Mouse (Mus musculus) brown adipose tissue, adult 24 weeks (tissue): ENCODE measurements around the gene Gm29776. TPM values are rescaled to one million over a fixed set of nuclear protein-coding genes. Genes with fewer than 3 reads are reported as not detected.

ENCODE experiments used
- H3K27ac ChIP-seq: fragments of 200-500 bp; replicated peaks from 2 replicates; pipeline ENCODE4 v1.5.1; 2012; ENCODE audit warnings: low read depth, mild to moderate bottlenecking, low read length
- H3K4me1 ChIP-seq: fragments of 200-500 bp; 2 replicates; pipeline ENCODE4 v1.6.1; 2012; ENCODE audit warnings: low read length, mixed read lengths; ENCODE audit not compliant: control insufficient read depth, insufficient read depth, insufficient read length
- H3K4me3 ChIP-seq: fragments of 200-500 bp; 2 replicates; pipeline ENCODE4 v1.5.1; 2012; ENCODE audit warnings: low read depth, mild to moderate bottlenecking, low read length, moderate library complexity; ENCODE audit not compliant: insufficient read depth
- polyA plus RNA-seq: library from polyadenylated mRNA; stranded (reverse); fragments of >200 nt; gene quantifications from 2 replicates; pipeline ENCODE4 v1.2.4, GENCODE M21; 2012; ENCODE audit not compliant: missing spikeins, insufficient read depth, insufficient read length

Gm29776 gene
- polyA plus RNA-seq, 1 experiment: not detected

- Histone ChIP-seq H3K27ac (no peak overlapping the region), H3K4me3 (no peak overlapping the region), H3K4me1 (no peaks in the 10 kb centered on the region)
Observed at GRCm38 (mm10) chr14:54650621-54651454, 47.8 kb downstream of the Gm29776 start.

- H3K27ac ChIP-seq: no peak overlapping the region
- no peak overlapping the region for H3K4me3 ChIP-seq
- no peaks in the 10 kb centered on the region for H3K4me1 ChIP-seq
Observed at GRCm38 (mm10) chr14:54647900-54648299, 50.7 kb downstream of the Gm29776 start.

- Histone ChIP-seq H3K4me1 (no peaks in the 10 kb centered on the region), H3K27ac (no peak overlapping the region), H3K4me3 (no peak overlapping the region)
Observed at GRCm38 (mm10) chr14:54646898-54647636, 51.6 kb downstream of the Gm29776 start.

GRCm38 (mm10) chr14:54646455-54646854 lies 52.2 kb downstream of the Gm29776 start:
- H3K4me1 ChIP-seq: no peaks in the 10 kb centered on the region
- H3K27ac ChIP-seq: no peak overlapping the region
- no peak overlapping the region for H3K4me3 ChIP-seq

GRCm38 (mm10) chr14:54644294-54644693 lies 54.3 kb downstream of the Gm29776 start:
- H3K4me1 ChIP-seq: no peaks in the 10 kb centered on the region
- no peak overlapping the region for H3K4me3 ChIP-seq
- H3K27ac ChIP-seq: no peak overlapping the region

- Histone ChIP-seq H3K27ac (no peak overlapping the region), H3K4me1 (no peaks in the 10 kb centered on the region), H3K4me3 (no peak overlapping the region)
Observed at GRCm38 (mm10) chr14:54643011-54643410, 55.6 kb downstream of the Gm29776 start.

Other genes with a start within 250 kb of the Gm29776 start
- gene Lrp10, start 234.7 kb downstream of the Gm29776 start, polyA plus RNA-seq: 36.5 and 53.8 TPM in 2 replicates
- gene Rem2, start 222.7 kb downstream of the Gm29776 start, polyA plus RNA-seq: not detected in 2 replicates
- gene Prmt5, start 181.3 kb downstream of the Gm29776 start, polyA plus RNA-seq: 20.4 and 25.8 TPM in 2 replicates
- 4.1 and 6.8 TPM in 2 replicates for gene Haus4, start 144.2 kb downstream of the Gm29776 start, polyA plus RNA-seq
- gene Ajuba, start 121.3 kb downstream of the Gm29776 start, polyA plus RNA-seq: 3.1 and 5.6 TPM in 2 replicates
- gene 4931414P19Rik, start 92.8 kb downstream of the Gm29776 start, polyA plus RNA-seq: 2.6 and 5.2 TPM in 2 replicates
- 231 and 291 TPM in 2 replicates for gene Psmb5, start 80.8 kb downstream of the Gm29776 start, polyA plus RNA-seq
- not detected in 2 replicates for gene Psmb11, start 77.4 kb downstream of the Gm29776 start, polyA plus RNA-seq
- gene Gm17606, start 57.9 kb downstream of the Gm29776 start, polyA plus RNA-seq: not detected in 2 replicates
- gene Cdh24, start 57.5 kb downstream of the Gm29776 start, polyA plus RNA-seq: not detected in 2 replicates
- 33.3 and 43.1 TPM in 2 replicates for gene 1700123O20Rik, start 12.6 kb downstream of the Gm29776 start, polyA plus RNA-seq
- gene Acin1, start 11.9 kb downstream of the Gm29776 start, polyA plus RNA-seq: 47.2 and 50.6 TPM in 2 replicates
- not detected in 2 replicates for gene Cebpe, start 13.3 kb upstream of the Gm29776 start, polyA plus RNA-seq
- gene Slc7a8, start 83.1 kb upstream of the Gm29776 start, polyA plus RNA-seq: 2.4 and 2.8 TPM in 2 replicates
- gene Rnf212b, start 115.3 kb upstream of the Gm29776 start, polyA plus RNA-seq: 1.5 and 2.0 TPM in 2 replicates
- 3.3 and 4.6 TPM in 2 replicates for gene Homez, start 172.1 kb upstream of the Gm29776 start, polyA plus RNA-seq
- gene Ppp1r3e, start 178.7 kb upstream of the Gm29776 start, polyA plus RNA-seq: 15.9 and 20.3 TPM in 2 replicates
- gene Bcl2l2, start 184.5 kb upstream of the Gm29776 start, polyA plus RNA-seq: 26.3 and 28.2 TPM in 2 replicates
- not detected in 2 replicates for gene Gm20521, start 184.6 kb upstream of the Gm29776 start, polyA plus RNA-seq
- gene Pabpn1, start 193.7 kb upstream of the Gm29776 start, polyA plus RNA-seq: 75.5 and 89.7 TPM in 2 replicates
- 4.9 and 6.6 TPM in 2 replicates for gene Slc22a17, start 214.3 kb upstream of the Gm29776 start, polyA plus RNA-seq
- 2.6 and 3.4 TPM in 2 replicates for gene Efs, start 227.3 kb upstream of the Gm29776 start, polyA plus RNA-seq
- gene Il25, start 233.9 kb upstream of the Gm29776 start, polyA plus RNA-seq: not detected in 2 replicates
- gene Cmtm5, start 237.4 kb upstream of the Gm29776 start, polyA plus RNA-seq: 1.8 and 3.3 TPM in 2 replicates